Mouse (Mus musculus) retina, postnatal 1 day (tissue): ENCODE results near the gene Tfam.
A peak's percentile ranks its signal among the peaks of the same experiment; 100 is the strongest.

Source experiments
- DNase-seq: peaks from one replicate; pipeline ENCODE4 v3.0.0-alpha.2; 2012

Gene Tfam

GRCm38 (mm10) chr10:71222639-71223038, 15.4 kb downstream of the Tfam start:
- no peak for DNase-seq

GRCm38 (mm10) chr10:71218228-71218892, 19.7 kb downstream of the Tfam start:
- peak; percentile 86 for DNase-seq

- no peak for DNase-seq
Observed at GRCm38 (mm10) chr10:71215996-71216395, 22.1 kb downstream of the Tfam start.

- no peak for DNase-seq
Observed at GRCm38 (mm10) chr10:71201512-71201911, 36.6 kb downstream of the Tfam start.

- DNase-seq: no peak
Observed at GRCm38 (mm10) chr10:71200964-71201363, 37.1 kb downstream of the Tfam start.

GRCm38 (mm10) chr10:71198676-71199075, 39.4 kb downstream of the Tfam start:
- DNase-seq: no peak

GRCm38 (mm10) chr10:71197036-71197785, 40.9 kb downstream of the Tfam start:
- DNase-seq: no peak

GRCm38 (mm10) chr10:71195501-71195900, 42.6 kb downstream of the Tfam start:
- DNase-seq: peak; percentile 30

GRCm38 (mm10) chr10:71194713-71195112, 43.4 kb downstream of the Tfam start:
- no peak for DNase-seq

GRCm38 (mm10) chr10:71193319-71193718, 44.8 kb downstream of the Tfam start:
- no peak for DNase-seq

GRCm38 (mm10) chr10:71192886-71193285, 45.2 kb downstream of the Tfam start:
- no peak for DNase-seq

- no peak for DNase-seq
Observed at GRCm38 (mm10) chr10:71188681-71189080, 49.4 kb downstream of the Tfam start.

- no peak for DNase-seq
Observed at GRCm38 (mm10) chr10:71185059-71185458, 53.0 kb downstream of the Tfam start.

GRCm38 (mm10) chr10:71183339-71184031, 54.6 kb downstream of the Tfam start:
- no peak for DNase-seq

- DNase-seq: no peak
Observed at GRCm38 (mm10) chr10:71181931-71182330, 56.1 kb downstream of the Tfam start.

- DNase-seq: no peak
Observed at GRCm38 (mm10) chr10:71181091-71181490, 57.0 kb downstream of the Tfam start.

GRCm38 (mm10) chr10:71180057-71180456, 58.0 kb downstream of the Tfam start:
- no peak for DNase-seq

- no peak for DNase-seq
Observed at GRCm38 (mm10) chr10:71177201-71177600, 60.9 kb downstream of the Tfam start.

- DNase-seq: no peak
Observed at GRCm38 (mm10) chr10:71176341-71176740, 61.7 kb downstream of the Tfam start.
